Mouse (Mus musculus) gastrocnemius, postnatal 36 days (tissue): ENCODE results near the gene Manba. TPM values are rescaled to one million over a fixed set of nuclear protein-coding genes. Genes with fewer than 3 reads are reported as not detected.
"Not testable (repeated sequence)": the region's sequence is repeated elsewhere in the genome, so short reads cannot be mapped to it uniquely, and the experiment has no call there.

Experiments used
- DNase-seq, 2 experiments: peaks; one replicate each; pipeline ENCODE4 v3.0.0; 2022
- intact Hi-C: fragments of 180-260 bp; cut with DNase I; formaldehyde crosslinking; loops from one replicate; pipeline ENCODE4 v1.15.1; 2025
- total RNA-seq, 2 experiments: library from RNA; stranded (reverse); gene quantifications; 2 replicates each; pipeline ENCODE4 v1.2.3; 2021

The Manba gene
- total RNA-seq, 2 experiments from 2014 or later = 3.3 to 4.2 TPM

- DNase-seq = peak; percentile 18 to 23
- intact Hi-C loops = no loop called here
These were observed 34.2 kb downstream of the Manba start for GRCm38 (mm10) chr3:135519584-135519983.

DNA sequence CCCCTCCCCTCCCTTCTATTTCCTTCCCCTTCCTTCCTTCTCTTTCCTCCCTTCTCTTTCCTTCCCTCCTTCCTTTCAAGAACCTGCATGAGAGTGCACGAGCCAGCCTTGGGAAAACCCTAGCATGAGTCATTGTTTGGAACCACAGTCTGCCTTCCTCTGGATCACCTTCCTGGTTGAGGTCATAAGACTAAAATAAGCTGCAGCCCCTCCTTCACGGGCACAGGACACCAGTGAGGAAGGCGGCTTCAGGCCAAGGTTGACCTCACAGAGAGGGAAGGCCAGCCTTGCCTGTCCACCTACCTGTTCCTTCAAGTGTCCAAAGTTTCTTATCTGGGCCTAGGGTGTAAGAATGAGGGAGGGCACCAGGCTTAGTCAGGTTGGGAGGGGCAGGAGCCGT lies 36.6 kb downstream of the Manba start:
- peak; percentile 65 to 82 for DNase-seq
- intact Hi-C loops = no loop called here

DNA sequence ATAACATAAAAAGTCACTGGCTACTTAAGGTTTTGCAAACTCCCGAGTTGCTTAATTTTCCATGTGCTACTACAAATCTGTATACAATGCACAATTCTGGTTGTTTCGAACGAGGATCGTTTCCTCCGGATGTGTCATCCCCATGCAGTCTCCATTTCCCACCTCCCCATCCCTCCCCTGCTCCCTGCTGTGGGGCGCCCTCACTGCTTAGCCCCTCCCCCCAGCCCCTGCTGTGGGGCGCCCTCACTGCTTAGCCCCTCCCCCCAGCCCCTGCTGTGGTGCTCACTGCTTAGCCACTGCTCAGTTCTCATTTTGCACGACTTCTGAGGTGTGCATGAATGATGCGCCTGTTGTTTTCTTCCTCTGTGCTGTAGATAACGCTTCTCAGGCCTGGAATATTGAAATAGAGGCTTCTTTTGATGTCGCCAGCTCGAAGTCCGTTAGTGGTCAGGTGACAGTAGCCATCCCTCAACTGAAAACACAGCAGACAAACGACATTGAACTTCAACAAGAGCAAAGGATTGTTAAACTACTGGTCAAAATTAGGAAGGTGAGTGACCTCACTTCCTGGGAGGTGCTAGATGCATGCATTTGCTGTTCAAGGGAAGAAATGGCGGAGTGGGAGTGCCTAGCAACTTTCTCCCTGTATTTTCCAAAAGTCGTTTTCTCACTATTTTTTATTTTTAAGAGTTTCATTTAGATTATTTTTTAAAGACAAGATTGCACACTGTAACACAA lies 37.4 kb downstream of the Manba start:
- no peak for DNase-seq

GRCm38 (mm10) chr3:135524900-135525299 lies 39.5 kb downstream of the Manba start:
- DNase-seq, intact Hi-C loops: not testable (repeated sequence)

More for the DNA sequence above, 37.4 kb downstream of the Manba start:
- intact Hi-C loops = no loop called here

DNA sequence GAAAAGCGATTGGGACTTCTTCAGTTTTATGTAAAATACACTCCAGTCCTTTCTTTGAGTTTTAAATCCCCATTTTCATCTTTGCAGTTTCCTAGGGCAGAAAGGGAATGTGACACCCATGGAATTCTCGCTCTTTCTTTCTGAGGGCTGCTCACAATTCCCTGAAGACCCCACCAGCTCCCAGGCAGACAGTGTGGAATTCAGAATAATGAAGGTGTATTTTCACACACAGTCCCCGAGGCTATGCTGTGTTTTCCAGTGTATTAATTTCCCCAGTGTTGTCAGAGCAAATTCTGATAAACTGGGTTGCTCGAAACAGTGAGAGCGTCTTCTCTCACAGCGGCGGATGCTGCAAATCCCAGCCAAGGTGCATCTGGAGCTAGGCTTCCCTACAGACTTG lies 44.3 kb downstream of the Manba start:
- intact Hi-C loops = no loop called here
- no peak for DNase-seq

DNA sequence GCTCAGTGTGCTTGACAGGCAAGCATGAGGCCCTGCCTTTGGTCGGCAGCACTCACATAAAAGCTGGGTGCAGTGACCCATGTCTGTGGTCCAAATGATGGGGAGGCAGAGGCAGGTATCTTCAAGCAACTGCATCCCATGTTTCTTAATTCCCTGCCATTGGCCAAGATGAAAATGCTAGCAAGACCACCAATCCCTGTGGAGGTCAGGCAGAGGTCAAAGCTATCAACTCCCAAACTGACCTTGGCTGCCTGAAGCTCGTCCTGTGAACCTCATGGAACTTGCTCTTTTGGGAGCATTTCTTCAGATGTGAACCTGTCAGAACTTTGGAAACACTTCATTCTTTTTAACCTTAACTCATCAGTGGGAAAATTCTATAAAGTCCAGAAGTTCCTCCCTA lies 46.4 kb downstream of the Manba start:
- intact Hi-C loops = no loop called here
- DNase-seq = no peak

DNA sequence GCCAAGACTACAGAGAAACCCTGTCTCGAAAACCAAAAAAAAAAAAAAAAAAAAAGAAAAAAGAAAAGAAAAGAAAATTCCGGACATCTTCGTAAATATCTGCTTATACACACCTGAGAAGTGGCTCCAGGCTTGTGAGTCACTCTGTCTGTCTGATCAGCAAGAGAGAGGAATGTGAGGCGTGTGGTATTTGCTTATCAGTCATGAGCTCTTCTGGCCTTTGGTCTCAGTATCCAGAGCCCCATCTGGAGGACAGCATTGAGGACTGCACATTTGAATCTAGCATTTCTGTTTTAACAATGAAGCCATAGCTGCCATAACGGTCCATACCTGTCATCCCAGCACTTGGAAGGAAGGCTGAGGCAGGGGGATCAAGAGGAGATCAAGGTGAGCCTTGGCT lies 48.7 kb downstream of the Manba start:
- no peak for DNase-seq
- intact Hi-C loops = no loop called here

DNA sequence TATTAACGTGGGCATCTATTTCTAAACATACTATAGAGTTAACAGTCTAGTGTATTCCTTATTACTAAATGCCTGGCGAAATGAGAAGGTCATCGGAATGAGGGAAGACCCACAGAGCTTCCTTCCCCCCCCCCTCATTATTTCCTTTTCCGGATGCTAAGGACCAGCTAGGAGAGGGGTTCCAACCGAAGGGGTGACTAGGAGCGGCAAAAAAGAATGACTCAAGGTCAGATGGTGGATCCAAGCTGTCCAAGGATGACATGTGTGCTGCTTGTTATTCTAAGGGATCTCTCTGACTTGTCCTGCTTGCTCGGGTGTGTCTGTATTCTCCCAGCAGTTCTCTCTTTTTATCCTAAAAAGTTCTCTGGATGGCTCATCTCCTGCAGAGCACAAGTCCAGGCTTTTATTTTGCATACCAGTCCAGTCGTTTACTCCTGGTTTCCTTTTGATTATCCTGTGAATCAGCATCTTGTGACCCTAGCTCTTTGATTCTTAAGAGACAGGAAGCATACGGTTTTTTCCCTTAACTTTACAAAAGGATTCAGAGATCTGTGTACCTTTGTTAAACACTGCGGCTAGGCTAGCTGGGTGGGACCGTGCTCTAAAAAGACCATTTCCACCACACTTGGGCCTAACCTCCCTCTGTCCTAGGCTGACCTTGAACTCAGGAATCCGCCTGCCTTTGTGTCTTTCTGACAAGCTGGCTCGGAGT lies 61.0 kb downstream of the Manba start:
- intact Hi-C loops = no loop called here
- no peak for DNase-seq

DNA sequence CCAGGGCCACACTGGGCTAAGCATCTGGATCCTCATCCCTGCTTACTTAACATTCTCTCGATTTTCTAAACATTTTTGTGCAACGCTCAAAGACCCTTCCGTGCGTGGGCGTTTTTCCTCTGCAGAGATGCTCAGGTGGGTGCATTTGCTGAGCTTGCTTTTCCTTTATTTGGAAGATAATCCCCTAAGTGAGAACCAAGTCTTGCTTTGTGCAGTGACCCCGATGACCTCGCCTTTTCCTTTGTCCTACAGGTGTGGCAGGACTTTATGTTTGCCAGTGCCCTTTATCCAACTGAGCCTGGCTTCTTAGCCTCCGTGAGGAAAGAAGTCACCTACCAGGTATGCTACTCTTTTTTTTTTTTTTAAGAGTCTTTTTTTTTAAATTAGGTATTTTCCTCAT lies 61.9 kb downstream of the Manba start:
- no peak for DNase-seq
- intact Hi-C loops = no loop called here

- intact Hi-C loops = no loop called here
- no peak for DNase-seq
These were observed 67.5 kb downstream of the Manba start for GRCm38 (mm10) chr3:135552874-135553273.

- no peak for DNase-seq
- intact Hi-C loops = no loop called here
These were observed 69.8 kb downstream of the Manba start for GRCm38 (mm10) chr3:135555192-135555591.

- intact Hi-C loops = no loop called here
- DNase-seq = no peak
These were observed 70.7 kb downstream of the Manba start for GRCm38 (mm10) chr3:135556052-135556587.

DNA sequence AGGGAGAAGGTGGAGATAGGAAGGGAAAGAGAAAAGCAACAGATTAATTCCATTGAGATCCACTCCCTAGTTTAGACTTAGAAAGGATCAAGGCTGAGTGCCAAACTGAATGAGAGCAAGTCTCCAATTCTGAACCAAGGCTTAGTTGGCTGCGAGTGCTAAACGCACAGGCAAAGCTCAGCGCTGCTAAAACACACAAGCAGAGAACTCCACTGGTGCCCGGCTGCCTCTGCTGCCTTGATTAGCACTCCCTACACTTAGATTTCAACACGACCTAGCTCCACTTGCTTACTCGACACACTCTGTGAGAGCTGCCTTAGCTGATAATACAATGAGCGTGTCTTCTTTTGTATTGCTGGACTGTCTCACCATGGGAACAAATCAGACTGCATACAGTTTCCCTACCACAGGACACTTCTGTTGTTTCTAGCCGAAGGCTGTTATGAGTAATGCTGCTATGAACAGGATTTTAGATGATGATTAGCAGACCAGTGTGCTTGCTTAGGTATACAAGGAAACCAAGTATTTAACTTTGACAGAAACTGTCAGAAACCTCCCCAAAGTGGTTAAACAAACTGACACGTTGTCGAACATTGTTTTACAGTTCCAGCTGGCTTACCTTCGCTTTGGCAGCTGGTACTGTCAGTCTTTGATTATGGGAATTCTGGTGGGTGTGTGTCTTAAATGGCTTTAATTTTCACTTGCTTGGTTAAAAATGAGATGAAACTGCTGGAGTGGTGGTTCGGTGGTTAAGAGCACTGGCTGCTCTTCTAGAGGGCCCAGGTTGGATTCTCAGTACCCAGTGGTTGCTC lies 71.6 kb downstream of the Manba start:
- DNase-seq = no peak
- intact Hi-C loops = no loop called here

GRCm38 (mm10) chr3:135562036-135562435 lies 76.6 kb downstream of the Manba start:
- intact Hi-C loops = no loop called here
- DNase-seq = no peak

- intact Hi-C loops = no loop called here
These were observed 77.8 kb downstream of the Manba start for GRCm38 (mm10) chr3:135563163-135563689.

GRCm38 (mm10) chr3:135564706-135565105 lies 79.3 kb downstream of the Manba start:
- intact Hi-C loops = no loop called here

More at GRCm38 (mm10) chr3:135563163-135563689, 77.8 kb downstream of the Manba start:
- no peak for DNase-seq

DNA sequence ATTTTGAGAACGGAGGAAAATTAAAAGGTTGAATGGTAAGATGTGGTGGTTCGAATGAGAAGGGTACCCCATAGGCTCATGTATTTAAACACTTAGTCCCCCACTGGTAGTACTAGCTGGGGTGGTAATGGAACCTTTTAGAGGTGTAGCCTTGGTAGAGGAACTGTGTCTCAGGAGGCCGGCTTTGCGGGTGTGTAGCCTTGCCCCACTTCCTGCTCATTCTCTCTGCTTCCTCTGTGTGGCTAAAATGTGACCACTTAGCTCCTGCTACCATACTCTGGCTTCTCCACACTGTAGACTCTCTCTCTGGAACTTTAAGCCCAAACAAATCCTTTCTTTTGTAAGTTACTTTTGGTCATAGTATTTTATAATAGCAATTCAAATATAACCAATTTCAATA lies 79.9 kb downstream of the Manba start:
- intact Hi-C loops = no loop called here
- no peak for DNase-seq

More at GRCm38 (mm10) chr3:135564706-135565105, 79.3 kb downstream of the Manba start:
- no peak for DNase-seq

DNA sequence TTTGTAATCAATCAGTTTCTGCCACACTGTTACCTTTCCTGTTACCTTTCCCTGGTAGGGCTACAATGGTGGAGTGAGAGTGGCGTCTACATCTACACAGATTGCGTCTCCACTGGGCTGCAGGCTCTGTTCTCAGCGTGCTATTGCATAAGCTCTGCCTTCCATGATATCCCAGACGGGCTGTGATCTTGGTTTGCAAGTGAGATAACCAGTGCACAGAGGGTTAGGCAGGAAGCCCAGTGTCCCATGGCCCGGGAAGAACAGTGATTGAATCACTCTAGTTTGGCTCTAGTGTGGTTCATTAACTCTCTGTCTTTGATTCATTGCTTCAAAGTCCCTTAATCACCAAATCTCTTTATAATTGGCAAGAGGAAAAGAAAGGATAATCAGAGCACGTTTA lies 82.5 kb downstream of the Manba start:
- intact Hi-C loops = no loop called here
- DNase-seq = no peak

GRCm38 (mm10) chr3:135568633-135569032 lies 83.2 kb downstream of the Manba start:
- intact Hi-C loops = no loop called here
- no peak for DNase-seq

DNA sequence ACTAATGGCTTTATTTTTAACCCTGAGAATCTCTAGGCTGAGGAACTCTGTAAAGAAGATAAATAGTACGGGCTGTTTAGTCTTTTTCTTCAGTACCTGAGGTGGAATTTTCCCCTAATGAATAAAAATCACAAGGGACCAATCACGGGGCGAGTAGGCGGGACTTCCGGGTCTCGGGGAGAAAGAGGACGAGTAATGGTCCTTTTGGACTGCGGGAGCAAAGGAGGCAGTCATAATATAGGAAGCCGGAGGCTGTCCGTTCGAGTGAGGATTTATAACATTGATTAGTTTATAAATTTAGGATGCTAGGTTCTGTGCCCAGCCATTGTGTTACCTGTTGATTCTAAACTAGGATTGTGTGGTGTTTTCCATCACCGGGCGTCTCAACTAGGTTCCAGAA lies 86.1 kb downstream of the Manba start:
- DNase-seq = no peak
- intact Hi-C loops = no loop called here

GRCm38 (mm10) chr3:135573051-135573450 lies 87.6 kb downstream of the Manba start:
- intact Hi-C loops = no loop called here
- DNase-seq = no peak
